Mouse (Mus musculus): ENCODE data around the gene Pak4.
"Not testable (repeated sequence)": the region's sequence is repeated elsewhere in the genome, so short reads cannot be mapped to it uniquely, and the experiment has no call there.

Gene Pak4

DNA sequence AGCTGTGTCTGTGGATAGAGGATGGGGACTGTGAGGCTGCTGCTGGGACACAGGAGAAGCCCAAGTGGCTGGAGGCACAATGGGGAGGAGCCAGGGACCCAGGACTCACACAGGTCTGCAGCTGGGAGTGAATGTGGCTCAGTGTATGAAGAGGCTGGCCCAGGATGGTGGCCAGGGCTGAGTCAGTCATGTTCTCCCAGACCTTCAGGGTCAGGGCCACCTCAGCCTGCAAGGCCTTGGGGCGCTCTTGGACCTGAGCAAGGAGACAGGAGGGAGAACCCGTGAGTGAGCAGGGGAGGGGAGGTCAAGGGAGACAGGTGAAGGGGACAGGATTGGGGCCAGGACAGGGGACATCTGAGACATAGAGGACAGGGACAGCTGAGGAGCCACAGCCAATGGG, 88.9 kb downstream of the Pak4 start:
- not testable (repeated sequence) for DNase-seq (ENCODE audit: low read depth, low spot score)
